Mouse (Mus musculus) heart, postnatal 25 days (tissue): ENCODE measurements around the gene 4930556J24Rik. TPM values are rescaled to one million over a fixed set of nuclear protein-coding genes. Genes with fewer than 3 reads are reported as not detected.
"Not testable (repeated sequence)": the region's sequence is repeated elsewhere in the genome, so short reads cannot be mapped to it uniquely, and the experiment has no call there.

Source experiments
- DNase-seq: peaks from one replicate; pipeline ENCODE4 v3.0.0; 2022; ENCODE audit warnings: low spot score
- intact Hi-C: fragments of 180-260 bp; cut with DNase I; formaldehyde crosslinking; loops from one replicate; pipeline ENCODE4 v1.15.1; 2025
- total RNA-seq, 2 experiments: library from RNA; stranded (reverse); gene quantifications; 2 replicates each; pipeline ENCODE4 v1.2.3; 2021

4930556J24Rik gene
- total RNA-seq, 2 experiments from 2014 or later, result not detected

DNA sequence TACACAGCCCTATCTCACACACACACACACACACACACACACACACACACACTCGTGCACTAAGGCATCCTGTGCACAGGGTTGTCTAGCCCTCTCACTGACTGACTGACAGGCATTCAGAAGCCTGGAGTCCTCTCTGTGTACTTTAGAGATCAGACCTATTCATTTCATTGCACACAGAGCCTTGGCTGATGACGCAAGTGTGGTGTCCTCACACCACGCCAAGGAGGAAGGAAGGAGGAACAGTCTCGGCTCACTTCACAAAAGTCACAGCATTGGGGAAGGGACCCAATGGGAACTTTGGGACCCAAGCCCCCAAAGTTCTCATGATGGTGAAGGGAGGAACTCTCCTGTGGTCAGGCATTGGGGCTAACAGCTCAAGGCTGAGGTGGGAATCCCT lies 46.6 kb downstream of the 4930556J24Rik start:
- DNase-seq, result no peak
- intact Hi-C loops, result no loop called here

- DNase-seq, result no peak
- intact Hi-C loops, result no loop called here
Observed at GRCm38 (mm10) chr11:3925916-3926315, 50.7 kb downstream of the 4930556J24Rik start.

- intact Hi-C loops, result no loop called here
- no peak for DNase-seq
Observed at GRCm38 (mm10) chr11:3922731-3923130, 53.8 kb downstream of the 4930556J24Rik start.

- intact Hi-C loops, result no loop called here
- no peak for DNase-seq
Observed at GRCm38 (mm10) chr11:3922115-3922514, 54.5 kb downstream of the 4930556J24Rik start.

GRCm38 (mm10) chr11:3921281-3921850 lies 55.2 kb downstream of the 4930556J24Rik start:
- intact Hi-C loops, result no loop called here
- no peak for DNase-seq

GRCm38 (mm10) chr11:3920476-3920875 lies 56.1 kb downstream of the 4930556J24Rik start:
- intact Hi-C loops, result no loop called here

DNA sequence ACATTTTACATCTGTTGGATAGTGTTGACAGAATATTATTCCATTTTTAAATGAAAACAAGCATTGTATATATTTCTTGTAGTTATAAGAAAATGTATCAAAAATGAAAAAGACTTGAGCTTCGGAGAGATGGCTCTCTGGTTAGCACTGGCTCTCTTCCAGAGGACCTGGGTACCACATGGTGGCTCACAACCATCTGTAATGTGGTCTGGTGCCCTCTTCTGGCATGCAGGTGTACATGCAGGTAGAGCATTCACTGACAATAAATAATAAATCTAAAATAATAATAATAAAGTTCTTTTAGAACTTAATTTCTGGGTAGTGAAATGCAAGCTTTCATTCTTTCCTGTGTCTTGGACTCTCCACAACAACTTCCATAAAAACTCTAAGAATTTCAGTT lies 57.8 kb downstream of the 4930556J24Rik start:
- intact Hi-C loops, result no loop called here
- DNase-seq, result no peak

More at GRCm38 (mm10) chr11:3920476-3920875, 56.1 kb downstream of the 4930556J24Rik start:
- DNase-seq, result no peak

- DNase-seq, result peak; percentile 73
- intact Hi-C loops, result loop anchor here (2.0 kb wide), 1 partner anchor 33 kb away; no protein-coding TSS in a partner anchor
Observed at GRCm38 (mm10) chr11:3914109-3914840, 62.3 kb downstream of the 4930556J24Rik start, which contains the start of gene Slc35e4. Gene Slc35e4 (minus strand): TSS chr11:3914664.

DNA sequence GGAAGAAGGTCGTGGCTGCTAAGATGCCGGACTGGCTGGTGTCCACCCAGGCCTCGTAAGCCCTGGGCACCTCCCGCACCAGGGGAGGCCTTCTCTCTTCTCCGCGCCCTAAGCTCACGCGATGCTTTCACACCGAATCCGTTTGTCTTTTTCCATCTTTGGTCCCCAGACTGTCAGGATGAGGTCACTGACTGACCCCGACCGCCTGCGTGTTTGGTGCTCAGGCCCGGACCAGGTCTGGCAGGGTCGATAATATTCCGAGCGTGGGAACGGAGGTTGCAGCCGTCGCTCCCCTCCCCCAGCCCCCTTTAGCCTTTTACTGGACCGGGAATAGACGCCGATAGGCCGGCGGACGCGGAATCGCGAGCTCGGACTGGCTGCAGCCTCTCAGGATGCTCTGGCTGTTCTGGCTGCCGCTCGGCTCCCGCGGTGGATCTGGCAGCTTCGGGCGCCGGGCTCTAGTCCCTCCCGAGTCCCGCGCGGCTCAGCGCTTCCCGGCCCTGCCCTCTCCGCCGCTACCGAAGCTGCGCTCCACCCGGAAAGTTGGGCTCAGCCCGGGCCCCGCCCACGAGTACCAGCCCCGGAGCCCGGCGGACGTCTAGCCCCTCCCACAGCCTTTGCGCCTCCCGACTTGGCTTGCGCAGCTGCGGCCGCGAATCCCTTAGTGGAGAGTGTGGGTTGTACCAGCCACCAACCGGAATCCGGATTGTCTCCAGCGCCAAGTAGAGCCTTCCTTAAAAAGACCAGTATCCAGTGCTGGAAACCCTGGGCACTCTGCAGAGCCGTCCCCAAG lies 63.1 kb downstream of the 4930556J24Rik start:
- intact Hi-C loops, result loop anchor here (2.0 kb wide), 2 partner anchors 19 to 33 kb away; partner anchors contain the start of genes 4921536K21Rik and Dusp18
- DNase-seq, result peak; percentile 92

DNA sequence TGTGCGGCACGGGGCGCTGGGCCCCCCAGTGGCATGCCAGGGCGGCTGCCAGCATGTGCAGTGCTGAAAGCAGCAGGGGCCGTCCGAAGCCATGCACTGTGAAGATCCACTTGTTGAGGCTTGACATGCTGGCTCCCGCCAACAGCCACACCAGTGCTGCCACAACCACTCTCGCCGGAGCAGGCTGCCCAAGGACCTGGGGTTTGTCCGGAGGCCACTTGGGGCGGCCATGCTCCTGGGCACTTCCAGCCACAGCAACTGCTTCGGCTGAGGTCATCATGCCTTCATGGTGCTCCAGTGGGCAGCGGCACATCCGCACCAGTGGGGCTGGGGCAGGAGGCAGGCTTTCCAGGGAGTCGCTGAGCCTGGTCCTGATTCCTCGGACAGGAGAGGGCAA lies 63.7 kb downstream of the 4930556J24Rik start:
- intact Hi-C loops, result loop anchor here (2.0 kb wide), 1 partner anchor 18 kb away; the partner anchor contains the start of genes 4921536K21Rik and Dusp18
- no peak for DNase-seq

GRCm38 (mm10) chr11:3912100-3912874 lies 64.3 kb downstream of the 4930556J24Rik start:
- intact Hi-C loops, result loop anchor here (2.0 kb wide), 1 partner anchor 17 kb away; the partner anchor contains the start of genes 4921536K21Rik and Dusp18
- no peak for DNase-seq

- intact Hi-C loops, DNase-seq: not testable (repeated sequence)
Observed at GRCm38 (mm10) chr11:3911440-3911839, 65.1 kb downstream of the 4930556J24Rik start.

DNA sequence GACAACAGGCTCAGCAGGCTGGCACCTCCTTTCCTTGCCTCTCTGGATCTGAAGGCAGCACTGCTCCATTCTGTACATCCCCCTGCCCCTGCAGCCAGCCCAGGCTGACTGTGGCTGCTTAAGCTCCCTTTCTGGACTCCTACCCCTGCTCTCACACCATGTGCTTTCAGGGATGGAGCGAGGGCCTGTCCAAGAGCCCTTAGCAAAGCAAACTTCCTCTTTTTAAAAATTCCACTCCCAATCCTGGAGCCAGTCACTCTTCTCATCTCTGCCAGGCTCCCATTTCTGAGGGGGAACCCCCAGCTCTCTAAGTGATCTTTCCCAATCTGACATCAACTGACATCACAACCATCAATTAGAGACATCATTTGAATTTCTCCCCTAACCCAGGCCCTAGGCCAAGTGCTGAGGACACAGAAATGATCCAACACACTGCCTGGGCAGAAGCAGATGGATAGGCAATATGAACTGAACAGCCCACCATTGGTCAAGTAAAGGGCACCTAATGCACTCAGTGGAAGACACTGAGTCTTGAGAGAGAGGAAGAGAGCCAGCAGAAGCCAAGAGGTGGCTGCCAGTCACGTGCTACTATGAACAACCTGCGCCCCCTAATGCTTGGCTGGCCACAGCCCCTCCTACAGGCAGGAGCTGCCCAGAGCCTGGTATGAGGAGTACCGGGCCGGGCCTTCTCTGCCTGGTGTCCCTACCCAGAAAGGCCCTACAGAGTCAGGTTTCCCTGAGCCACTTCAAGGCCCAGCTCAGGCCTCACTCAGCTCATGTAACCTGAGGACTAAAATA lies 65.9 kb downstream of the 4930556J24Rik start:
- intact Hi-C loops, result no loop called here
- DNase-seq, result no peak

DNA sequence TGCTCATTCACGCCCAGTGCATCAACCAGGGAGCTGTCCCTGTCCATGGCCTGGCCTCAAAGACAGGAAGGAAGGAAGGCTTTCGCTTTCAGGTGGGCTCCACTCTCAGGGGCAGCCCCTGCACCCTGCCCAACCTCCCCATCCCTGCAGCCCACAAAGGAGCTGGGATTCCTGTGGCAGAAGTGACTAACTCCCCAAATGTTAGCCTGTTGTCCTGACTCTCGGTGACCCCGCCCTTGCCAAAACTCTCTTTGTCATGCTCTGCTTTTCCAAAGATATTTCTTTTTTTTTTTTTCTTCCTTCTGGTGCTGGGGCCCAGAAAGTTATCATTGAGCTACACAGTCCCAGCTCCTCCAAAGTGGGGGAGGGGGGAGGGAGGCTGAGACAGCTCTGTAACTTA lies 67.3 kb downstream of the 4930556J24Rik start:
- intact Hi-C loops, result no loop called here
- no peak for DNase-seq

DNA sequence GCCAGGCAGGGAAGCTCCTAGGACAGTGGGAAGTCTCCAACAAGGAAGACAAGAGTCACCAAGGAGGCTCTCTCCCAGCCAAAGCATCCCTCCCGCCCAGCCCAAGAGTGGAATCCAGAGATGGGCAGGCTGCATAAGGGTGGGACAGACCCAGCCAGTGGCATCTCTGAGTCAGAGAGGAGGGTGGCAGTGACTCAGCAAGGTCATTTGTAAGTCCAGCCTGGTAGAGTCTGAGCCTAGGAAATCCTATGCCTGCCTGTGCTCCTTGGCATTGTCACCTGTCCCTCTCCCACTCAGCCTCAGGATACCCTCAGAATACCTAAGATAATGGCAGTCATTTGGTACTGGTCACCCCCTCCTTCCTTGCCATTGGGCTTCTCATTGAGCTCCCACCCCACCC lies 71.1 kb downstream of the 4930556J24Rik start:
- no peak for DNase-seq
- intact Hi-C loops, result no loop called here

- intact Hi-C loops, result no loop called here
- no peak for DNase-seq
Observed at GRCm38 (mm10) chr11:3904673-3905072, 71.9 kb downstream of the 4930556J24Rik start.

DNA sequence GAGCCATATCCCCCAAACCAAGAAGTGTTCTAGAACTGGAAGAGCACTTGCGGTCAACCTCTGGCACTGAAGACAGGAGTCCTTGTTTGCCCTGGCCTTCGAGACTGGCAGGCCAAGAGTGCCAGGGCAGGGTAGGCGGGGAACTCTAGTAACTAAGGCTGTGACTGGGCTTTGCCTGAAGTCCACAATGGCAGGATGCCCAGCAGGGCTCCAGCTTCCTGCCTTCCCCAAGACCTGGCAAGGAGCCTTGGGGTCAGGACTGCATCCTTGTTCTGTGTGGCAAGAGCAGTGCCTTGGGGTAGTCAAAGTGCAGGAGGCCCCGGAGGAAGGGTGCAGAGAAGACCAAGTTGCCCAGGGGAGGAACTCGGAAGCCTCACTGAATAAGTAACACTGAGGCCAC lies 73.5 kb downstream of the 4930556J24Rik start:
- intact Hi-C loops, result no loop called here
- peak; percentile 51 for DNase-seq

GRCm38 (mm10) chr11:3902516-3902915 lies 74.1 kb downstream of the 4930556J24Rik start:
- intact Hi-C loops, result no loop called here
- no peak for DNase-seq

DNA sequence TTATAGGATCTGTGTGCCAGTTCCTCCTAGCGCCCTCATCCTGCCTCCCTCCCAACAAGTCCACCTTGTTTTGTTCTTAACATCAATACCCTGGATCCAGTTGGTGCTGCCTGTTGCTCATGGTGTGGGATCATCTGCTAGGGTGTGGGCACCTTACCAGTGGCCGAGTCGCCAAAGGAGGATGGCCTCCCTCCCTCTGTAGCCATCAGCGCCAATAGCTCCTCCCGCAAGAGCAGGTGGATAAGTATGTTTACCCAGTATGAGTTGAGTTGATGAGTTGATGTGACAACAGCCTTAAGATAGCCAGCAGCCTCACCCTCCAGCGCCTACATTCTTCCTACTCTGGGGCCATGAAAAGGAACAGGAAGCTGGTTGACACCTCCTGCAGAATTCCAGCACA lies 76.3 kb downstream of the 4930556J24Rik start:
- intact Hi-C loops, result no loop called here
- DNase-seq, result no peak
